Mouse (Mus musculus) G1E (cell line): ENCODE results near the gene N4bp3. TPM values are rescaled to one million over a fixed set of nuclear protein-coding genes. Genes with fewer than 3 reads are reported as not detected.

Experiments used
- ATAC-seq: 2 replicates; pipeline ENCODE4 v1.8.0; 2016; ENCODE audit warnings: mild to moderate bottlenecking; ENCODE audit not compliant: insufficient number of reproducible peaks, poor library complexity, low FRiP score, severe bottlenecking; ENCODE audit errors: extremely low read depth
- DNase-seq: peaks from one replicate; pipeline ENCODE4 v3.0.0; 2012; ENCODE audit warnings: low spot score
- H3K27me3 ChIP-seq: 2 replicates; pipeline ENCODE4 v1.6.1; 2012; ENCODE audit warnings: mild to moderate bottlenecking, low read length, inconsistent platforms; ENCODE audit not compliant: insufficient read depth
- H3K36me3 ChIP-seq: replicated peaks from 2 replicates; pipeline ENCODE3; 2012; ENCODE audit warnings: mild to moderate bottlenecking, inconsistent platforms
- H3K4me1 ChIP-seq: 2 replicates; pipeline ENCODE4 v1.6.1; 2012; ENCODE audit warnings: low read depth, low read length, inconsistent platforms, mixed read lengths; ENCODE audit not compliant: insufficient read depth
- H3K4me3 ChIP-seq: 2 replicates; pipeline ENCODE4 v1.5.1; 2012; ENCODE audit warnings: low read depth, mild to moderate bottlenecking, inconsistent platforms, low read length, moderate library complexity, mixed read lengths
- H3K9me3 ChIP-seq: replicated peaks from 2 replicates; pipeline ENCODE4 v1.6.1; 2012; ENCODE audit warnings: inconsistent platforms
- CTCF ChIP-seq: IDR thresholded peaks from 2 replicates; pipeline ENCODE4 v1.5.1; 2012; ENCODE audit warnings: low read depth, low read length, inconsistent platforms, mixed read lengths
- GATA1 ChIP-seq: IDR thresholded peaks from 2 replicates; pipeline ENCODE4 v1.6.1; 2012; ENCODE audit warnings: borderline replicate concordance, low read length, inconsistent platforms, mixed read lengths
- GATA2 ChIP-seq: IDR thresholded peaks from 2 replicates; pipeline ENCODE4 v1.6.1; 2012; ENCODE audit warnings: low read depth, low read length, inconsistent platforms, borderline replicate concordance
- POLR2AphosphoS5 ChIP-seq: IDR thresholded peaks from 2 replicates; pipeline ENCODE4 v1.6.1; 2012; ENCODE audit warnings: low read depth, low read length, inconsistent platforms; ENCODE audit not compliant: insufficient replicate concordance
- TAL1 ChIP-seq: conservative IDR thresholded peaks from 2 replicates; pipeline ENCODE4 v1.6.1; 2012; ENCODE audit warnings: low read depth, low read length, inconsistent platforms, mixed read lengths
- polyA plus RNA-seq: library from polyadenylated mRNA; stranded (reverse); fragments of >175 nt; gene quantifications from 2 replicates; pipeline ENCODE4 v1.2.3, GENCODE M21; 2012
- total RNA-seq, 2 experiments: library from RNA; stranded (forward) in 1 of 2; stranded (reverse) in 1 of 2; fragments of 200-1000 nt in 1 of 2; fragments of >200 nt in 1 of 2; fragmentation: Nextera tagmentation in 1 of 2; gene quantifications; 2 replicates each; pipeline ENCODE4 v1.2.3; 2014 to 2017

Gene N4bp3
- total and polyA plus RNA-seq, 3 experiments = 0.05 to 0.13 TPM; not detected in 1

DNA sequence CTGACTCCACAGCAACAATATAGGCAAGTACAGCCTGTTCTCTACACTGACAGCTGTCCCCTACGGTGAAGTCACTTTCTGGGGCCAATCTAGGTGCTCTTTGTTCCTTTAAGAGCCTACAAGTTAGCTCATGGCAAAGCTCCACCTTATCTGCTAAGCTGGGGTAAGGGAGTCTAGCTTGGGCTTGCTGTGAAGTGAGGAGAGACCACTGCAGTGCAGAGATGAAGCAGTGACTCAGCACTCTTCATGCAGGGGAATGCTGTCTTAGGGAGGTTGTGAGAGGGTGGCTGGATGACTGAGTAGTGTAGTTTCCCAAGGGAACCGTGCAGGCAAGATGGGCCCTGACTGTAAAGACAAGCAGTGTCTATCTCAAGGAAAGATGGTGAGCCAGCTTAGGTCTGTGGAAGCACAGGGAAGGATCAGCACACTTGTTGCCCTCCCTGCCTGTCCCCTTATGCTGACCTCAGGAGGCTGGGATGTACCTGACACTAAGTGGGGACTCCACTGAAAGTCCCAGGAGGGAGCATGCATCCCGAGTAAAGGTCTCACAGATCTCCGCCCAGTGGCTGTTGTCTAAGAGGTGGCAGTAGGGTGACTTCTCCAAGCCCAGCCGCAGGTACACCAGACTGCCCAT is 25.3 kb downstream of the N4bp3 start:
- peaks cover 73% of the 10 kb centered on the region for H3K4me1 ChIP-seq
- no peak overlapping the region for H3K4me3 ChIP-seq
- peak; percentile 68 for DNase-seq
- H3K36me3 ChIP-seq = peaks cover 94% of the 10 kb centered on the region
- peak; percentile 66 for ATAC-seq
- H3K9me3 ChIP-seq = no peaks in the 10 kb centered on the region
- TF ChIP-seq CTCF (no peak), POLR2AphosphoS5 (peak; percentile 85; the same call in 1 of the 2 replicates)
- no peaks in the 10 kb centered on the region for H3K27me3 ChIP-seq

DNA sequence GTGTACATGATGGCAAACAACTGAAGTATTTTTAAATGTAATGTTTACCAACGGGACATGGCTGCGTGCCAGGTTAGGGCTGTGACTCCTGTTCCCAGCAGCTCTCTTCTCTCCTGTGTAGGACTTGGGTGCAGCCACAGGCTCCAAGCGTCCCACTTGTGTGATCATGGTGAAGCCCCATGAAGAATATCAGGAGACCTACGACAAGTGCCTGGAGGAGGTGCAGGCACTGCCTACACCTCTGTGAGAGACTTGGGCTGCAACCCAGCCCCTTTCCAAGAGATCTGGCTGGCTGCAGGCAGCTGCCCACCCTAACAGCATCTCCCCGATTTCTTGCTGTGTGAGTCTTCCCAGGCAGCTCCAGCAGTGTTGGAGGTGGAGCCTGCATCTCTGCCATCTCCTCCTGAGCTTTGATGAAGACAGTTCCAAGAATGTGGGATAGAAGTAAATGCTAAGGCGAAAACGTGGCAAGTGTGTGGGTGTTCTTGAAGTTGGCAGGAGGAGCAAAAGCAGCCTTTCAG is 27.6 kb downstream of the N4bp3 start:
- H3K36me3 ChIP-seq = peaks cover 73% of the 10 kb centered on the region
- H3K27me3 ChIP-seq = no peaks in the 10 kb centered on the region
- no peak for ATAC-seq
- no peak for DNase-seq
- no peak for TF ChIP-seq CTCF
- no peak for TF ChIP-seq GATA1
- no peak for TF ChIP-seq GATA2
- TF ChIP-seq POLR2AphosphoS5 = no peak
- H3K4me3 ChIP-seq = no peak overlapping the region
- H3K4me1 ChIP-seq = peaks cover 79% of the 10 kb centered on the region
- H3K9me3 ChIP-seq = no peaks in the 10 kb centered on the region

DNA sequence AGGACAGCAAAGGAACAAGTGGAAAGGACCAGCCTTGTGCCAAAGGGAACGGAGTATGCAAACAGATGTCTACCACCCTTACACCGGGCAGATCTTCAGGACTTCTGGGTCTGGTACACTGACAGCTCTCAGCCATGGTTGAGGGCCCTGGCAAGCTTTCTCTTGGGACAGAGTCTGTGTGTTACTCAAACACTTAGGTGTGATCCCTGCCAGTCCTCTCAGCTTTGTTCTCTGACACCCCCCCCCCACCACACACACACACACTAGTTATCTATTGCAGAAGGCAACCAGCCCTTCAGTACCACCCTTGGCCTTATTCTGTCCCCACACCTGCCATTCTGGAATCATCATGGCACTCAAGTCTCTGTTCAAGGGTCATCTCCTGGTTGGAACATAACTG is 28.9 kb downstream of the N4bp3 start:
- H3K4me1 ChIP-seq = peaks cover 71% of the 10 kb centered on the region
- peak overlapping the region; percentile 94; the same call in 1 of the 2 replicates for H3K4me3 ChIP-seq
- ATAC-seq (no peak), DNase-seq (no peak)
- TF ChIP-seq TAL1 (no peak), GATA1 (no peak)
- H3K9me3 ChIP-seq = no peaks in the 10 kb centered on the region
- H3K36me3 ChIP-seq = peaks cover 60% of the 10 kb centered on the region
- no peaks in the 10 kb centered on the region for H3K27me3 ChIP-seq

GRCm38 (mm10) chr11:51620084-51620483 is 30.6 kb downstream of the N4bp3 start:
- Histone ChIP-seq H3K36me3 (peaks cover 44% of the 10 kb centered on the region), H3K4me3 (peak overlapping the region; percentile 94), H3K9me3 (no peaks in the 10 kb centered on the region), H3K27me3 (no peaks in the 10 kb centered on the region), H3K4me1 (peaks cover 66% of the 10 kb centered on the region)
- DNase-seq (no peak), ATAC-seq (no peak)
- TF ChIP-seq TAL1 (no peak), GATA1 (no peak), CTCF (no peak), GATA2 (no peak), POLR2AphosphoS5 (no peak)

- Histone ChIP-seq H3K27me3 (no peaks in the 10 kb centered on the region), H3K4me1 (peaks cover 66% of the 10 kb centered on the region), H3K9me3 (no peaks in the 10 kb centered on the region), H3K36me3 (peaks cover 39% of the 10 kb centered on the region), H3K4me3 (peak within 1 kb of the TSS; percentile 94)
- TF ChIP-seq CTCF = no peak
- no peak for TF ChIP-seq TAL1
- TF ChIP-seq GATA2 = no peak
- TF ChIP-seq POLR2AphosphoS5 = no peak
- TF ChIP-seq GATA1 = no peak
- peak; percentile 85 for DNase-seq
- peak; percentile 74 for ATAC-seq
These were observed 31.1 kb downstream of the N4bp3 start, which contains the start of gene Nhp2 for GRCm38 (mm10) chr11:51619409-51620060. Nhp2 (plus strand) TSS chr11:51619735.

- peak overlapping the region; percentile 94 for H3K4me3 ChIP-seq
- H3K9me3 ChIP-seq = no peaks in the 10 kb centered on the region
- peaks cover 33% of the 10 kb centered on the region for H3K36me3 ChIP-seq
- H3K27me3 ChIP-seq = no peaks in the 10 kb centered on the region
- no peak for DNase-seq
- no peak for ATAC-seq
- no peak for TF ChIP-seq TAL1
- TF ChIP-seq CTCF = no peak
- no peak for TF ChIP-seq GATA2
- TF ChIP-seq GATA1 = no peak
- TF ChIP-seq POLR2AphosphoS5 = no peak
- H3K4me1 ChIP-seq = peaks cover 62% of the 10 kb centered on the region
These were observed 31.7 kb downstream of the N4bp3 start for GRCm38 (mm10) chr11:51618894-51619408.
